Mouse (Mus musculus) ES-E14 (cell line): ENCODE data around the gene Map2k3. TPM values are rescaled to one million over a fixed set of nuclear protein-coding genes. Genes with fewer than 3 reads are reported as not detected.
A peak's percentile ranks its signal among the peaks of the same experiment; 100 is the strongest.

Source experiments
- DNase-seq: peaks from one replicate; pipeline ENCODE4 v3.0.0-alpha.2; 2013; ENCODE audit warnings: low read depth, low spot score
- H3K27ac ChIP-seq: 2 replicates; pipeline ENCODE4 v1.5.1; 2012; ENCODE audit warnings: low read depth, mild to moderate bottlenecking, low read length, moderate library complexity, mixed read lengths; ENCODE audit not compliant: poor library complexity, insufficient read depth, severe bottlenecking
- H3K36me3 ChIP-seq: 2 replicates; pipeline ENCODE4 v1.6.1; 2012; ENCODE audit warnings: mild to moderate bottlenecking, low read length, moderate library complexity, mixed read lengths; ENCODE audit not compliant: control insufficient read depth, poor library complexity, insufficient read depth, severe bottlenecking
- H3K4me1 ChIP-seq, 2 experiments: fragments of 150-350 bp in 1 of 2; sonication (generic) in 1 of 2; 2 replicates each; pipeline ENCODE4 v1.6.1; 2012; ENCODE audit warnings: low read length in 2 of 2, mild to moderate bottlenecking in 1 of 2, mixed read lengths in 1 of 2; ENCODE audit not compliant: control insufficient read depth in 2 of 2, insufficient read depth in 2 of 2, poor library complexity in 1 of 2
- H3K4me3 ChIP-seq, 2 experiments: fragments of 150-350 bp in 1 of 2; sonication (generic) in 1 of 2; 2 replicates each; pipeline ENCODE4 v1.5.1; 2012; ENCODE audit warnings: low read length in 2 of 2, low read depth in 1 of 2, mild to moderate bottlenecking in 1 of 2, mixed read lengths in 1 of 2; ENCODE audit not compliant: insufficient read depth in 1 of 2, poor library complexity in 1 of 2, severe bottlenecking in 1 of 2
- H3K9ac ChIP-seq: 2 replicates; pipeline ENCODE4 v1.6.1; 2012; ENCODE audit warnings: low read depth, mild to moderate bottlenecking, low read length, mixed read lengths; ENCODE audit not compliant: poor library complexity, insufficient read depth, severe bottlenecking
- H3K9me3 ChIP-seq: fragments of 150-350 bp; sonication (generic); 2 replicates; pipeline ENCODE4 v1.6.1; 2012; ENCODE audit warnings: low read depth, mild to moderate bottlenecking, low read length; ENCODE audit not compliant: control insufficient read depth, insufficient read depth
- CHD2 ChIP-seq: IDR thresholded peaks from 2 replicates; pipeline ENCODE4 v1.6.1; 2014; ENCODE audit warnings: mild to moderate bottlenecking, low read depth, low read length, inconsistent platforms
- HCFC1 ChIP-seq: IDR thresholded peaks from 2 replicates; pipeline ENCODE4 v1.6.1; 2012; ENCODE audit warnings: low read length, inconsistent platforms, borderline replicate concordance; ENCODE audit not compliant: insufficient read depth
- MAFK ChIP-seq: IDR thresholded peaks from 2 replicates; pipeline ENCODE4 v1.6.1; 2014; ENCODE audit warnings: mild to moderate bottlenecking, low read depth, low read length, inconsistent platforms; ENCODE audit not compliant: insufficient read depth
- ZC3H11A ChIP-seq: IDR thresholded peaks from 2 replicates; pipeline ENCODE4 v1.6.1; 2012; ENCODE audit warnings: low read depth, mild to moderate bottlenecking, inconsistent platforms, low read length, borderline replicate concordance
- ZNF384 ChIP-seq: IDR thresholded peaks from 2 replicates; pipeline ENCODE4 v1.6.1; 2012; ENCODE audit warnings: low read depth, low read length, inconsistent platforms
- in situ Hi-C, 2 experiments: fragments of 600-800 bp; cut with MboI; formaldehyde crosslinking; loops; one replicate each; pipeline ENCODE4 v1.15.1; 2025; ENCODE audit warnings: low sequenced_read_pairs in 2 of 2, inconsistent platforms in 1 of 2; ENCODE audit not compliant: unreplicated experiment in 2 of 2
- total RNA-seq: library from RNA; depleted of rRNA; stranded (reverse); fragments of 300-350 nt; gene quantifications from 2 replicates; pipeline ENCODE4 v1.2.3, GENCODE M21; 2012

Map2k3 gene
- total RNA-seq, 1 experiment = 30.3 TPM

- Histone ChIP-seq H3K4me1 (no peaks in the 10 kb centered on the region), H3K9ac (no peak overlapping the region), H3K36me3 (no peaks in the 10 kb centered on the region), H3K4me3 (no peak overlapping the region), H3K27ac (no peak overlapping the region), H3K9me3 (no peaks in the 10 kb centered on the region)
- no peak for DNase-seq
- in situ Hi-C loops = no loop called here
- TF ChIP-seq ZNF384 = no peak
- TF ChIP-seq CHD2 = no peak
- no peak for TF ChIP-seq MAFK
- TF ChIP-seq HCFC1 = no peak
- no peak for TF ChIP-seq ZC3H11A
Observed at GRCm38 (mm10) chr11:60966974-60967373, 35.1 kb downstream of the Map2k3 start.

- H3K4me3 ChIP-seq = no peak overlapping the region
- H3K27ac ChIP-seq = no peak overlapping the region
- no peak for DNase-seq
- peaks cover 6 to 20% of the 10 kb centered on the region in 2 experiments; a peak in 3 of 4 replicates for H3K4me1 ChIP-seq
- TF ChIP-seq CHD2 (no peak), MAFK (no peak), ZNF384 (no peak), HCFC1 (no peak), ZC3H11A (no peak)
- no peaks in the 10 kb centered on the region for H3K36me3 ChIP-seq
- H3K9ac ChIP-seq = no peak overlapping the region
- in situ Hi-C loops = no loop called here
- no peaks in the 10 kb centered on the region for H3K9me3 ChIP-seq
Observed at GRCm38 (mm10) chr11:60975097-60975496, 43.3 kb downstream of the Map2k3 start.

- peak; percentile 29 for DNase-seq
- no peak overlapping the region for H3K4me3 ChIP-seq
- H3K9me3 ChIP-seq = no peaks in the 10 kb centered on the region
- TF ChIP-seq CHD2 (no peak), ZNF384 (no peak), HCFC1 (no peak), ZC3H11A (no peak)
- no peak overlapping the region for H3K9ac ChIP-seq
- no peak overlapping the region; the same call in 1 of the 2 replicates for H3K27ac ChIP-seq
- no peaks in the 10 kb centered on the region for H3K36me3 ChIP-seq
- H3K4me1 ChIP-seq = peaks cover 6 to 20% of the 10 kb centered on the region in 2 experiments; a peak in 3 of 4 replicates
- in situ Hi-C loops = no loop called here
Observed at GRCm38 (mm10) chr11:60976234-60976633, 44.4 kb downstream of the Map2k3 start.

- peak overlapping the region; percentile 54; the same call in 1 of the 2 replicates for H3K27ac ChIP-seq
- peaks cover 6 to 20% of the 10 kb centered on the region in 2 experiments; a peak in 3 of 4 replicates for H3K4me1 ChIP-seq
- H3K9ac ChIP-seq = no peak overlapping the region
- no peak overlapping the region for H3K4me3 ChIP-seq
- in situ Hi-C loops = no loop called here
- H3K36me3 ChIP-seq = no peaks in the 10 kb centered on the region
- TF ChIP-seq CHD2 (0 out of 2 replicates have a peak, but pooled peaks have one; percentile 22), ZNF384 (no peak)
- no peaks in the 10 kb centered on the region for H3K9me3 ChIP-seq
- DNase-seq = peak; percentile 93
Observed at GRCm38 (mm10) chr11:60976742-60977141, 44.9 kb downstream of the Map2k3 start.

- Histone ChIP-seq H3K9ac (no peak overlapping the region), H3K36me3 (no peaks in the 10 kb centered on the region), H3K4me3 (no peak overlapping the region), H3K4me1 (peaks cover 6 to 21% of the 10 kb centered on the region in 2 experiments; a peak in 3 of 4 replicates), H3K9me3 (no peaks in the 10 kb centered on the region), H3K27ac (peak overlapping the region; percentile 54; the same call in 1 of the 2 replicates)
- peak; percentile 33 for DNase-seq
- TF ChIP-seq ZNF384 (no peak), MAFK (no peak), ZC3H11A (no peak), CHD2 (no peak), HCFC1 (no peak)
- in situ Hi-C loops = no loop called here
Observed at GRCm38 (mm10) chr11:60977153-60977552, 45.3 kb downstream of the Map2k3 start.
